Mouse (Mus musculus) midbrain, embryonic 14.5 days (tissue): Measurements from ENCODE around the gene Cyp2d22. TPM values are rescaled to one million over a fixed set of nuclear protein-coding genes. Genes with fewer than 3 reads are reported as not detected.
"Not testable (repeated sequence)": the region's sequence is repeated elsewhere in the genome, so short reads cannot be mapped to it uniquely, and the experiment has no call there.

ENCODE experiments used
- ATAC-seq: fragments of 200-750 bp; cut with Nextera tagmentation; 2 replicates; pipeline ENCODE4 v1.8.0; 2017; ENCODE audit warnings: moderate number of reproducible peaks, moderate library complexity; ENCODE audit not compliant: low FRiP score, low TSS enrichment
- DNase-seq: peaks from one replicate; pipeline ENCODE4 v3.0.0-alpha.2; 2015
- H3K27ac ChIP-seq: fragments of 300-500 bp; sonication (generic); replicated peaks from 2 replicates; pipeline ENCODE4 v1.5.1; 2014; ENCODE audit warnings: mild to moderate bottlenecking, low read depth, low read length, moderate library complexity
- H3K27me3 ChIP-seq: fragments of 300-500 bp; sonication (generic); 2 replicates; pipeline ENCODE4 v1.6.1; 2014; ENCODE audit warnings: low read length, control low read depth, mixed read lengths; ENCODE audit not compliant: control insufficient read depth, insufficient read depth
- H3K36me3 ChIP-seq: fragments of 300-500 bp; sonication (generic); 2 replicates; pipeline ENCODE4 v1.6.1; 2014; ENCODE audit warnings: low read length, control low read depth; ENCODE audit not compliant: control insufficient read depth, insufficient read depth
- H3K4me1 ChIP-seq: fragments of 300-500 bp; sonication (generic); 2 replicates; pipeline ENCODE4 v1.6.1; 2014; ENCODE audit warnings: mild to moderate bottlenecking, antibody characterized with exemption, low read length, control low read depth; ENCODE audit not compliant: control insufficient read depth, insufficient read depth
- H3K4me2 ChIP-seq: fragments of 300-500 bp; sonication (generic); 2 replicates; pipeline ENCODE4 v1.6.1; 2014; ENCODE audit warnings: mild to moderate bottlenecking, low read length, moderate library complexity
- H3K4me3 ChIP-seq: fragments of 300-500 bp; sonication (generic); replicated peaks from 2 replicates; pipeline ENCODE4 v1.5.1; 2014; ENCODE audit warnings: low read depth, low read length
- H3K9ac ChIP-seq: fragments of 300-500 bp; sonication (generic); replicated peaks from 2 replicates; pipeline ENCODE4 v1.6.1; 2014; ENCODE audit warnings: mild to moderate bottlenecking, low read length, moderate library complexity
- H3K9me3 ChIP-seq: fragments of 300-500 bp; sonication (generic); 2 replicates; pipeline ENCODE4 v1.6.1; 2016; ENCODE audit warnings: low read length, control low read depth, mixed read lengths; ENCODE audit not compliant: control insufficient read depth
- WGBS: fragments of 180-500 bp; shearing (Covaris S2); extraction: QIAGEN DNeasy Blood & Tissue Kit; methylation state at CpG from one replicate; pipeline ENCODE4 v1.1.7; 2014; 5-methylcytosine and 5-hydroxymethylcytosine counted together
- polyA plus RNA-seq: library from polyadenylated mRNA; unstranded; fragments of >200 nt; fragmentation: Nextera tagmentation; extraction: Ambion mirVana; gene quantifications from 2 replicates; pipeline ENCODE4 v1.2.1, GENCODE M21; 2014

Cyp2d22 gene
- polyA plus RNA-seq, 1 experiment from 2014 or later, result 2.1 TPM

- H3K4me2 ChIP-seq, result no peak overlapping the region
- H3K27ac ChIP-seq, result no peak overlapping the region
- ATAC-seq, result no peak
- 91% methylated on average over 6 of the region's 6 CpGs for WGBS
- H3K9me3 ChIP-seq, result no peaks in the 10 kb centered on the region
- H3K27me3 ChIP-seq, result no peaks in the 10 kb centered on the region
- H3K4me1 ChIP-seq, result no peaks in the 10 kb centered on the region
- H3K36me3 ChIP-seq, result no peaks in the 10 kb centered on the region
- DNase-seq, result no peak
- no peak overlapping the region for H3K9ac ChIP-seq
- H3K4me3 ChIP-seq, result no peak overlapping the region
Measured at GRCm38 (mm10) chr15:82372446-82372845, 7.6 kb downstream of the Cyp2d22 start.

- WGBS, result 78% methylated on average over 1 of the region's 1 CpGs
- no peaks in the 10 kb centered on the region for H3K27me3 ChIP-seq
- H3K4me1 ChIP-seq, result no peaks in the 10 kb centered on the region
- H3K9me3 ChIP-seq, result no peaks in the 10 kb centered on the region
- no peak overlapping the region for H3K4me2 ChIP-seq
- H3K36me3 ChIP-seq, result no peaks in the 10 kb centered on the region
- no peak overlapping the region for H3K4me3 ChIP-seq
- DNase-seq (no peak), ATAC-seq (no peak)
- H3K27ac ChIP-seq, result no peak overlapping the region
- no peak overlapping the region for H3K9ac ChIP-seq
Measured at GRCm38 (mm10) chr15:82368851-82369250, 11.2 kb downstream of the Cyp2d22 start.

GRCm38 (mm10) chr15:82368146-82368545 is 11.9 kb downstream of the Cyp2d22 start:
- ATAC-seq (no peak), DNase-seq (no peak)
- 97% methylated on average over 4 of the region's 4 CpGs for whole genome bisulfite sequencing
- no peaks in the 10 kb centered on the region for H3K36me3 ChIP-seq
- H3K4me3 ChIP-seq, result no peak overlapping the region
- H3K27ac ChIP-seq, result no peak overlapping the region
- no peaks in the 10 kb centered on the region for H3K4me1 ChIP-seq
- H3K4me2 ChIP-seq, result no peak overlapping the region
- no peaks in the 10 kb centered on the region for H3K27me3 ChIP-seq
- no peaks in the 10 kb centered on the region for H3K9me3 ChIP-seq
- no peak overlapping the region for H3K9ac ChIP-seq

- DNase-seq, H3K9me3 ChIP-seq: not testable (repeated sequence)
Measured at GRCm38 (mm10) chr15:82364561-82364960, 15.5 kb downstream of the Cyp2d22 start.

GRCm38 (mm10) chr15:82363801-82364200 is 16.3 kb downstream of the Cyp2d22 start:
- ATAC-seq, H3K4me1 ChIP-seq, H3K4me2 ChIP-seq, H3K4me3 ChIP-seq, H3K36me3 ChIP-seq, DNase-seq, H3K27ac ChIP-seq, H3K9ac ChIP-seq, H3K27me3 ChIP-seq, H3K9me3 ChIP-seq: not testable (repeated sequence)
- 75% methylated on average over 7 of the region's 12 CpGs for WGBS

More at GRCm38 (mm10) chr15:82364561-82364960, 15.5 kb downstream of the Cyp2d22 start:
- not testable (repeated sequence) for H3K27ac ChIP-seq, H3K4me1 ChIP-seq, H3K27me3 ChIP-seq, H3K36me3 ChIP-seq, ATAC-seq, H3K9ac ChIP-seq, H3K4me3 ChIP-seq, H3K4me2 ChIP-seq
- 10% methylated on average over 6 of the region's 9 CpGs for WGBS

- no peaks in the 10 kb centered on the region for H3K4me1 ChIP-seq
- H3K27me3 ChIP-seq, result no peaks in the 10 kb centered on the region
- ATAC-seq, result no peak
- H3K27ac ChIP-seq, result no peak overlapping the region
- no peaks in the 10 kb centered on the region for H3K9me3 ChIP-seq
- no peak overlapping the region for H3K4me3 ChIP-seq
- WGBS, result 88% methylated on average over 4 of the region's 4 CpGs
- H3K36me3 ChIP-seq, result no peaks in the 10 kb centered on the region
- DNase-seq, result no peak
- H3K4me2 ChIP-seq, result no peak overlapping the region
- no peak overlapping the region for H3K9ac ChIP-seq
Measured at GRCm38 (mm10) chr15:82362234-82362633, 17.8 kb downstream of the Cyp2d22 start.

GRCm38 (mm10) chr15:82361459-82362018 is 18.5 kb downstream of the Cyp2d22 start:
- Histone ChIP-seq H3K27ac (no peak overlapping the region), H3K36me3 (no peaks in the 10 kb centered on the region), H3K4me1 (no peaks in the 10 kb centered on the region), H3K4me3 (no peak overlapping the region), H3K9ac (no peak overlapping the region), H3K27me3 (no peaks in the 10 kb centered on the region), H3K9me3 (no peaks in the 10 kb centered on the region), H3K4me2 (no peak overlapping the region)
- WGBS, result 78% methylated on average over 11 of the region's 11 CpGs
- DNase-seq (no peak), ATAC-seq (no peak)

GRCm38 (mm10) chr15:82358431-82359260 is 21.4 kb downstream of the Cyp2d22 start:
- Histone ChIP-seq H3K4me3 (no peak overlapping the region), H3K27me3 (no peaks in the 10 kb centered on the region), H3K9me3 (no peaks in the 10 kb centered on the region), H3K36me3 (no peaks in the 10 kb centered on the region), H3K9ac (no peak overlapping the region), H3K4me1 (peaks cover 3% of the 10 kb centered on the region; the same call in 1 of the 2 replicates), H3K27ac (no peak overlapping the region), H3K4me2 (no peak overlapping the region)
- DNase-seq (no peak), ATAC-seq (no peak)
- WGBS, result 69% methylated on average over 22 of the region's 22 CpGs
